Mouse (Mus musculus): ENCODE results near the gene Nhlrc3.

Nhlrc3 gene

DNA sequence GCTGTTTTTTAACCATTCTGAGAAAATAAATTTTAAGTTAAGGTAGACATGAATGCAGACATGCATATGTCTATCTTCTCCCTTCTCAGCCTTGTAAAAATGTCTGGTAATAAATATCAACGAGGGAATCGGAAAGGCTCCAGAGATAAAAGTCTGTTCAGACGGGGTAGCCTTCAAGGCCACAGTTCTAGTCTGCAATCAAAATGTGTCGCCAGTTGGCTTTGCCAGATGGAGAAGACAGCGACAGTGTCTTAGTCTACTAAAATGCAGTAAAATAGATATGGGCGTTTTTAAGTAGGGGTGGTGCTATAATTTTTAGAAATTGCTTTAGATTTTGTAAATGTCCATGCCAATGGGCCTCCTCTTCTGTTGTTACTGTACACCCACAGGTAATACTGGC, 2.2 kb upstream of the Nhlrc3 start:
- H3K36me3 ChIP-seq (ENCODE audit: control insufficient read depth, insufficient read depth, low read length, poor library complexity, severe bottlenecking): no peaks in the 10 kb centered on the region
- no peaks in the 10 kb centered on the region for H3K27me3 ChIP-seq (ENCODE audit: control insufficient read depth, insufficient read depth, low read length, poor library complexity, severe bottlenecking)
- no peak for DNase-seq (ENCODE audit: low read depth, low spot score)

DNA sequence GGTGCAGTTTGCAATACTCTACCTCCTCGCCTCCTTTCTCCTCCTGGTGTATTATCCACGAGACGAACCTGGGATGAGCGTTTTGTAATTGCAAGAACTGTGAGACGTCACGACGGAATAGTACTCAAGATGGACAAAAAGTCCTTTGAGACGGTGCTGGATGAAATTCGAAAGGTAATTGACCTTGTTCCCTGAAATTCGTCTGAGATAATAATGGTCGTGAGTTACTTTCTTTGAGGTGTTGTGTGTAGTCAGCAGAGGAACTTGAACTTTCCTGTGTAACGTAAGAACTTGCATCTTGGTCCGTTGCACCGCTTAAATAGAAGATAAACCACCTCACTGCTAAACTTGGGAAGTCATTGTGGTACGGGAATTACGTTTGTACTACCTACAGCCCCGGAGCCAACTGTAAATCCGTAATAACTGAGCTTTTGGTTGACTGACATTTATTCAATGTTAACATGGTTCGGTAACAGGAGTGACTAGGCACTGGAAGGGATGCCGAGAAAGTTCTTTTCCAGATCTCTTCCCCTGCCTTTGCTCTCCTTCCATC, 1.1 kb upstream of the Nhlrc3 start:
- Histone ChIP-seq H3K27me3 (ENCODE audit: control insufficient read depth, insufficient read depth, low read length, poor library complexity, severe bottlenecking) (no peaks in the 10 kb centered on the region), H3K36me3 (ENCODE audit: control insufficient read depth, insufficient read depth, low read length, poor library complexity, severe bottlenecking) (no peaks in the 10 kb centered on the region)
- DNase-seq (ENCODE audit: low read depth, low spot score): peak; percentile 9

DNA sequence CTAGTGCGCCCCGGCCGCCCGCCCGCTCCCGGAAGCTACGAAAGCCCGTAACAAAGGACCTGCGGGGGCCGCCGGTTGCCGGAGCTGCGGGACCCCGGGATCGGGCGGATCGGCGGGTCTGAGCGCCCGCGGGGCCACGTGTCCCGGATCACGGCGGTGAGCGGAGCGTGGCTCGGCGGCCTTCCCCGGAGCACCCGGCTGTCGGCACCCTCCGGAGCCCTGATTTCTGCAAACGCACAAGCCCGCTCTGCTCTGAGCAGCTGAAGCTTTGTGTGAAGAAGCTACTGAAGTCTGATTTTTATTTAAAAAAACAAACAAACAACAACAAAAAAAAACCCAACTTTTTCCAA, 608 bp upstream of the Nhlrc3 start:
- Histone ChIP-seq H3K36me3 (ENCODE audit: control insufficient read depth, insufficient read depth, low read length, poor library complexity, severe bottlenecking) (no peaks in the 10 kb centered on the region), H3K27me3 (ENCODE audit: control insufficient read depth, insufficient read depth, low read length, poor library complexity, severe bottlenecking) (no peaks in the 10 kb centered on the region)
- DNase-seq (ENCODE audit: low read depth, low spot score): no peak

DNA sequence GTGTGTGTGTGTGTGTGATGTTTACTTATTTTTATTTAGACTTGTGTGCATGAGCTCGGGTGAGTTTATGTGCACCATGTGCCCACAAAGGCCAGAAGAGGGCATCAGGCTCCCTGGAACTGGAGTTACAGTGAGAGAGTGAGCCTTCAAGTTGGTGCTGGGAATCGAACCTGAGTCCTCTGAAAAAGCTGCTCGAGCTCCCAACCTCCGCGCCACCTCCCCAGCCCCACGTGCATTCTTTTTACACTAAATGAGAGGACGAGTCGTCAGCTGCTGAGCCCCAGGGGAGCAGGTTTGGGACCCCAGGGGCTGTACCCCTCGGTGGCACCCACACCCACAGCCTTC, 459 bp downstream of the Nhlrc3 start:
- H3K36me3 ChIP-seq (ENCODE audit: control insufficient read depth, insufficient read depth, low read length, poor library complexity, severe bottlenecking): no peaks in the 10 kb centered on the region
- DNase-seq (ENCODE audit: low read depth, low spot score): no peak
- H3K27me3 ChIP-seq (ENCODE audit: control insufficient read depth, insufficient read depth, low read length, poor library complexity, severe bottlenecking): no peaks in the 10 kb centered on the region

DNA sequence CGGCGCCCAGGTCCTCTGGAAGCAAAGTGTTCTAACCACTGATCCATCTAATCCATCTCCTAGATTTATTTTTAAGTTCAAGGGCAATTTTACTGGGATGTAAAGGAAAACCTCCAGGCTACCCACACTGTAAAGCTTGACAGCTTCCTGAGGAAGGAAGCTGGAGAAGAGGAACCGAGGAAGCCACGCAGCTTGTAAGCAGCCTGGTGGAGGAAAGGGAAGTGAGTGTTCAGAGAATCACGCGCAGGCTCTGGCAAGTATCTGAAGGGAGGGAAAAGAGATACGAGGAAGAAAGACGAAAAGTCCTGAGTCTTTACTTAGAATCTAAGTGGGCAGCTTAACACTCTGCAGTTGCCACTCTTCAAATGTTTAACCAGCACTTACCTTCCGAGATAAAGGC, 3.0 kb downstream of the Nhlrc3 start:
- H3K27me3 ChIP-seq (ENCODE audit: control insufficient read depth, insufficient read depth, low read length, poor library complexity, severe bottlenecking): no peaks in the 10 kb centered on the region
- H3K36me3 ChIP-seq (ENCODE audit: control insufficient read depth, insufficient read depth, low read length, poor library complexity, severe bottlenecking): peaks cover 2% of the 10 kb centered on the region; the same call in 1 of the 2 replicates
- peak; percentile 8 for DNase-seq (ENCODE audit: low read depth, low spot score)

DNA sequence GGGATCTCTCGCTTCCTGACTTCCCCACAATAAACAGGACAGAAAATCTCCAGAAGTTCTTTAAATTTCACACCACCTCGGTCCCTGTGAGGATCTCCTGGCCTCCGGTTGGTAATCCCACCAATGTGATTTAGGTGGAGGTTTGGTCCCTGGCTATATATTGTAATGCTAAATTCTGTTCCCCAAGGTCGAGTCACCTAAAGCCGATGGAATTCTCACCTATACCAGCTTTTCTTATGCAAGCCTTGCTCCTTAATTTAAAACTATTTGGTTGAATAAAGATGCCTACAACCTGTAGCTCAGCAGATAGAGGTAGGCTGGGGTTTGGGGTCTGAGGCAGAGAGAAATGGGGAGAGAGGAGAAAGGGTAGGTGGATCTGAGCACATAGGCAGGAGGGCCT, 5.4 kb downstream of the Nhlrc3 start:
- H3K27me3 ChIP-seq (ENCODE audit: control insufficient read depth, insufficient read depth, low read length, poor library complexity, severe bottlenecking): no peaks in the 10 kb centered on the region
- no peak for DNase-seq (ENCODE audit: low read depth, low spot score)
- H3K36me3 ChIP-seq (ENCODE audit: control insufficient read depth, insufficient read depth, low read length, poor library complexity, severe bottlenecking): peaks cover 5% of the 10 kb centered on the region; the same call in 1 of the 2 replicates

DNA sequence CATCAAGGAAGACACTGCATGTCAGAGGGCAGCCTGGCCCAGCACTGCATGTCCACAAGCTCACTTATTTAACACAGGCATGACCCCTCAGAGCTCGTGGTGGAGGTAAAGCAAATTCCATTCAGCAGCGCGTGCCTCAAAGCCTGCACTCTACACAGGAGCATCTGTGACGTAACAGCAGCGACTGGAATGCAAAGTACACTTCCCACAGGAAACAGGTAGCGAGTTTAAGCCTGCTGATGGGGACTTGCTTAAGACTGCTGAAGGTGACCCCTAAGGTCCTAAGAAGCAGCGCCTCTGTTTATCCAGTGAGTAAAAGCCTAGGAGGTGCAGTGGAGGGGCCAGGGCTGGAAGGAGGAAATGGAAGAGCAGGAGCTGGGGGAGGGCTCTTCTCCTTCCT, 8.1 kb downstream of the Nhlrc3 start:
- peaks cover 5% of the 10 kb centered on the region; the same call in 1 of the 2 replicates for H3K36me3 ChIP-seq (ENCODE audit: control insufficient read depth, insufficient read depth, low read length, poor library complexity, severe bottlenecking)
- no peaks in the 10 kb centered on the region for H3K27me3 ChIP-seq (ENCODE audit: control insufficient read depth, insufficient read depth, low read length, poor library complexity, severe bottlenecking)
- no peak for DNase-seq (ENCODE audit: low read depth, low spot score)

DNA sequence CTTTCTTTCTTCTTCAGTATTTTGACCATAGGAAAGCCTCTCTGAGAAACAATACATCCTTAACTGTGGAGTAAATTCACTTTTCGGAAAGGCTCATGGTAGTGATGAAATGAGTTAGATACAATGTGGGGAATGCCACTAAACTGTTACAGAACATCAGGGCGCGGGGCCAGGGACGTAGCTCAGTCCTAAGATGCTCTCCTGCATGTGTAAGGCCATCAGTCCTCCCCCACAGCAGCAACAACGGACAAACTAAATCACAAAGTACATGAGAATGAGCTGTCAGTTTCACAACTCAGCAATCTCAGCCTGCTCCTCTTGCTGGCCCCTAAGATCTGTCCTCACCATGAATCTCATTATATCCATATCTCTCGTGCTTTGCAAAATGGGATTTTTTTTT, 8.6 kb downstream of the Nhlrc3 start:
- no peak for DNase-seq (ENCODE audit: low read depth, low spot score)
- no peaks in the 10 kb centered on the region for H3K27me3 ChIP-seq (ENCODE audit: control insufficient read depth, insufficient read depth, low read length, poor library complexity, severe bottlenecking)
- peaks cover 5% of the 10 kb centered on the region; the same call in 1 of the 2 replicates for H3K36me3 ChIP-seq (ENCODE audit: control insufficient read depth, insufficient read depth, low read length, poor library complexity, severe bottlenecking)

DNA sequence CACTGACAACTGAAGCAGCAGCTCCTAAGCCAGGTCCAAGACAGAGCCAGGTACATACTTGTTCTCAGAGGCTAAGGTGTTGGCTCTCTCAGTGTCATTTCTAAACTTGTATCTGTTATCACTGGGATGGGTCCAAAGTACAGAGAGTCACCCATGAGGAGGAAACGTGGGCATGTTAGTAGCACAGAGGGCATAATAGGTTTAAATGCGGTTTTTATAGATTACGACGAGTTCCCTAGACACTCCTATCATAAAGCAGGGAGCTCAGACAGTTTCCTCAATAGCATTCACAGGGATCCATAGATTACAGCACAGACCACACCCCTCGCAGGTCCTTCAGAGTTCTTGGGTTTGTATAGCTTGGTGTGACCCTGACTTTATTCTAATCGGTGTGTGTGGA, 9.1 kb downstream of the Nhlrc3 start:
- no peaks in the 10 kb centered on the region for H3K27me3 ChIP-seq (ENCODE audit: control insufficient read depth, insufficient read depth, low read length, poor library complexity, severe bottlenecking)
- no peak for DNase-seq (ENCODE audit: low read depth, low spot score)

DNA sequence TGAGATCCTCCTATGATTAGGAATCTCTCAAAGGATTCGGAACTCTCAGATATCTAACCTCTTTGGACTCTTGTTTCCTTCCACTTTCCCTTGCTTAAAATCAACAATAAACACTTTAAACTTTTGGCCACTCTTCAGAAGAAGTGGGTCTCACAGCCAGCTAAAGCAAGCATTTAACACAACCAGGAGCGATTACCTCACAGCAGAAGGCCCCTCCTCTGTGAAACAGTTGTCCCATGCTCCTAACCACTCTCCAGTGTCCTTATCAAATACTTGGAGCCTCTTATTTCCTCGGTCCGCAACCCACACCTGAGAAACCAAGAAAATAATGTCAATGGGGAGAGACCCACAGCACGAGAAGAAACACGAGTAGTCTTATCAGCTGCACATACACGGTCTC, 9.8 kb downstream of the Nhlrc3 start:
- Histone ChIP-seq H3K27me3 (ENCODE audit: control insufficient read depth, insufficient read depth, low read length, poor library complexity, severe bottlenecking) (no peaks in the 10 kb centered on the region), H3K36me3 (ENCODE audit: control insufficient read depth, insufficient read depth, low read length, poor library complexity, severe bottlenecking) (peaks cover 5% of the 10 kb centered on the region; the same call in 1 of the 2 replicates)
- DNase-seq (ENCODE audit: low read depth, low spot score): no peak

More for the DNA sequence above, 9.1 kb downstream of the Nhlrc3 start:
- H3K36me3 ChIP-seq (ENCODE audit: control insufficient read depth, insufficient read depth, low read length, poor library complexity, severe bottlenecking): peaks cover 5% of the 10 kb centered on the region; the same call in 1 of the 2 replicates

DNA sequence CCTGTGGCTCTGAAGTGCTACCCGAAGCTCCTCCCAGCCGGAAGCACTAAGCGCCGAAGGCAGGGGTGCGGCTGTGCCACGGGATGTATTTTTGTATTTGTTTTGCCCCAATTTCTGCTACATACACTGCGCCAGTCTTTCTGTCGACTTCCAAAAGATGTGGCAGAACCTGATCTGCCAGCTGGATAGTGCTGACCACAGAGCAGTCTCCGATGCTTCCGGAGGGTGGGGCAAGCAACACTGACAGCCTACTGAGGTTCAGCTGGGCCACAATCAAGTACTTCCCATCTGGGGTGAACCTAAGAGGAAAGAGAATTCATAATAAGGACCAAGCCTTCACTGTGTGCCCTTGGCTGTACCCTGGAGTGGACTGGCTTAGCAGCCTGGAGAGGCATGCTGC, 10.8 kb downstream of the Nhlrc3 start:
- Histone ChIP-seq H3K27me3 (ENCODE audit: control insufficient read depth, insufficient read depth, low read length, poor library complexity, severe bottlenecking) (no peaks in the 10 kb centered on the region), H3K36me3 (ENCODE audit: control insufficient read depth, insufficient read depth, low read length, poor library complexity, severe bottlenecking) (peaks cover 3% of the 10 kb centered on the region; the same call in 1 of the 2 replicates)
- DNase-seq (ENCODE audit: low read depth, low spot score): no peak

DNA sequence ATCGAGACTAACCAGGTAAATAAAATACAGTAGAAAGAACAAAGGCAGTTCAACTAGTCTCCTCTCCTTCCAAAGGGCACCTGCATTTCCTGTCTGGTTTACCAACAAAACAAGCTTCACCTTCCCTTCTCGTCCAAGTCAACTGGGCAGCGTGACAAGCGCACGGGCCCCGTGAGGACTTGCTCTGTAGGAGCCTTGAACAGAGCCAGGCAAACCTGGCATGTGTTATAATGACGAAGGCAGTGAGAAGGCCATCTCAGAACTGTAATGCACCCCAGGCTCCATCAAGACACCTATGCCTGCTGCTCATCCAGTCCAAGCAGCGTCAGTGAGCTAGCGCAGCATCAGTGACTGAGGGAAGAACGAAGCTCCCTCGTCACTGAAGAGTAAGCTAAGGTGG, 12.5 kb downstream of the Nhlrc3 start:
- no peaks in the 10 kb centered on the region for H3K27me3 ChIP-seq (ENCODE audit: control insufficient read depth, insufficient read depth, low read length, poor library complexity, severe bottlenecking)
- peaks cover 6% of the 10 kb centered on the region; the same call in 1 of the 2 replicates for H3K36me3 ChIP-seq (ENCODE audit: control insufficient read depth, insufficient read depth, low read length, poor library complexity, severe bottlenecking)
- no peak for DNase-seq (ENCODE audit: low read depth, low spot score)

DNA sequence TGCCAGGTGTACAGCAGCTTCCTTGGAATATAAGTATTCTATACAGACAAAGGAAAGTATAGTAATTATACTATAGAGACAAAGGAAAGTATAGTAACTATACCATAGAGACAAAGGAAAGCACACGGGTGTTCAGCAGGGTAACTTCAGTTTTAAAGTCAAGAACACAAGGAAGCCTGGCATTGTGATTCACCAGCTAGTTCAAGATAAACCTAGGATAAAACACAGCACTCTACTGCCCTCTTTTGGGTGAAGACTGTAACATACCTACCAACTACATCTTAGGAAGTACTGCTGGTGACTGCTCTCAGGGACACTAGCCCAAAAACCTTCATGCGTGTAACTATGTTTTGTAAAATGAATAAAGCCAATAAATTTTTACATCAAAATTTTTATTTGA, 14.9 kb downstream of the Nhlrc3 start:
- DNase-seq (ENCODE audit: low read depth, low spot score): peak; percentile 83
- Histone ChIP-seq H3K36me3 (ENCODE audit: control insufficient read depth, insufficient read depth, low read length, poor library complexity, severe bottlenecking) (0 out of 2 replicates have a peak, but pooled peaks cover 3% of the 10 kb centered on the region), H3K27me3 (ENCODE audit: control insufficient read depth, insufficient read depth, low read length, poor library complexity, severe bottlenecking) (no peaks in the 10 kb centered on the region)

DNA sequence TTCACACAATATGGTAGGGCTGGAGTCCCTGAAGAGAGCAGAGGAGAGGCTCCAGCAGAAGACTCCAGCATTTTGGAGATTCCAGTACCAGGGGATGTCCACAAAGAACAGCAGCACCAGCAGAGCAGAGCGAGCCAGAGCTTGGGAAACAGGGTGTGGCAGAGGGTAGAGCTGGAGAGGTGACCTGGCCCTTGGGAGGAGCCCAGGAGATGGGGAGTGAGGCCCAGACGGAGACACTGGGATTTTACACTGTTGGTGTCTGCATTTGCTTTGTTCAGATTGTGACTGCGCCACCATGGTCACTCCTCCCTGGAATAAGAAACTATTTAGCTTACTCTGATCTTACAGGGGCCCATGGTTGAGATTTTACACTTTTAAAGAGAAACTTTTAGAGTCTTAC, 16.3 kb downstream of the Nhlrc3 start:
- Histone ChIP-seq H3K36me3 (ENCODE audit: control insufficient read depth, insufficient read depth, low read length, poor library complexity, severe bottlenecking) (0 out of 2 replicates have a peak, but pooled peaks cover 3% of the 10 kb centered on the region), H3K27me3 (ENCODE audit: control insufficient read depth, insufficient read depth, low read length, poor library complexity, severe bottlenecking) (no peaks in the 10 kb centered on the region)
- no peak for DNase-seq (ENCODE audit: low read depth, low spot score)

DNA sequence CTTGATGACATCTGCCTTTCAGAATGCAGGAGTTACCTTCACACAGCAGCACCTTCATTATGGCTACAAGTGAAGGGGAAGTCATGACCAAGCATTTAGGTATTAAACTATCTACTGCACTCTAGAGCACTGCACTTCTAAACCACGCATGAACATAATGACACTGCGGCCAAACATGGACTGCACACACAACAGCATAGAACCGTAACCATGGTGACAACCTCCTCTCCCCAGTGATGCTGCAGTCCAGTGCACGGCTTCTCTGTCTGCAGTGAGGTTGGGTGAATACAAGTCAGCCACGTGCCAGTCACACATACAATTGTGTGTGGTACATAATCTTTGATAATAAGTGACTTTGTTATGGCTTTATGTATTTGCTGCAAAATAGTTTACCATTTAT, 17.6 kb downstream of the Nhlrc3 start:
- 0 out of 2 replicates have a peak, but pooled peaks cover 3% of the 10 kb centered on the region for H3K36me3 ChIP-seq (ENCODE audit: control insufficient read depth, insufficient read depth, low read length, poor library complexity, severe bottlenecking)
- no peaks in the 10 kb centered on the region for H3K27me3 ChIP-seq (ENCODE audit: control insufficient read depth, insufficient read depth, low read length, poor library complexity, severe bottlenecking)
- DNase-seq (ENCODE audit: low read depth, low spot score): no peak

DNA sequence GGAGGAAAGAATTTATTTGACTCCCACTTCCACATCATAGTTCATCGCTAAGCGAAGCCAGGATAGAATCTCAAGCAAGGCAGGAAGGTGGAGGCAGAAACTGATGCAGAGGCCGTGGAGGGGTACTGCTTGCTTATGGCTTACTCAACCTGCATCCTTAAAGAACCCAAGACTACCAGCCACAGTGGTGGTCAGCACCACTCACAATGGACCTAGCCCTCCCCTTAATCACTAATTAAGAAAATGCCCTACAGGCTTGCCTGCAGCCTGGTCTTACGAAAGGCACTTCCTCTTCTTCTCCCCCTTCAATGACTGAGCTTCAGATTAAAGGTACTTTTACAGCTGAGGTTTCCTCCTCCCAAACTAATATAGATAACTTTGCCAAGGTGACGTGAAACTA, 26.6 kb downstream of the Nhlrc3 start:
- no peak for DNase-seq (ENCODE audit: low read depth, low spot score)
- Histone ChIP-seq H3K27me3 (ENCODE audit: control insufficient read depth, insufficient read depth, low read length, poor library complexity, severe bottlenecking) (no peaks in the 10 kb centered on the region), H3K36me3 (ENCODE audit: control insufficient read depth, insufficient read depth, low read length, poor library complexity, severe bottlenecking) (no peaks in the 10 kb centered on the region)
